Mouse (Mus musculus) granulocyte monocyte progenitor cell, adult 5-6 weeks (primary cell): ENCODE measurements around the gene Atg2b. TPM values are rescaled to one million over a fixed set of nuclear protein-coding genes. Genes with fewer than 3 reads are reported as not detected.
A peak's percentile ranks its signal among the peaks of the same experiment; 100 is the strongest.

Source experiments
- ATAC-seq: replicated peaks from 2 replicates; pipeline ENCODE4 v1.8.0; 2016; ENCODE audit warnings: mild to moderate bottlenecking, moderate TSS enrichment, inconsistent platforms; ENCODE audit not compliant: poor library complexity, severe bottlenecking
- total RNA-seq, 2 experiments: library from RNA; stranded (forward) in 1 of 2; stranded (reverse) in 1 of 2; fragments of 200-712, 200-1000 nt in 1 of 2; fragments of >200 nt in 1 of 2; fragmentation: Nextera tagmentation in 1 of 2; gene quantifications; 2 replicates each; pipeline ENCODE4 v1.2.3; 2014 to 2017

The Atg2b gene
- total RNA-seq, 2 experiments from 2014 or later, result 21.2 to 38.3 TPM

DNA sequence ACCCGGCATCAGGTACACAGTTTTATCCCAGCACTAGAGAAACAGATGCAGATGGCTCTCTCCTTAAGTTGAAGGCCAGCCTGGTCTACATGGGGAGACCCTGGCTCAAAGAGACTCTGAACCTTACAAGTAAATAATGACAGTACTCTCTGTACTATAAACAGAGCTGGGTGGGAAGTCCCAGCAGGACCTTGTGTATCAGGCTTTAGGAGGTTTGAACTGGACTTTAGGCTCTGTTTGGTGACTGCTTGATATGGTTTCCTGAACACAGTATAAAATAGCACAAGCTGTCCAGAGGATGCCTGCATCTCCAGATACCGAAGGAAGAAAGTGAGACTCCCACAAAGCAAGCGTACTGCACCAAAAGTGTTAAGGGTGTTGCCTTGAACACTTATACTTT is 1.8 kb upstream of the Atg2b start:
- no peak for ATAC-seq

DNA sequence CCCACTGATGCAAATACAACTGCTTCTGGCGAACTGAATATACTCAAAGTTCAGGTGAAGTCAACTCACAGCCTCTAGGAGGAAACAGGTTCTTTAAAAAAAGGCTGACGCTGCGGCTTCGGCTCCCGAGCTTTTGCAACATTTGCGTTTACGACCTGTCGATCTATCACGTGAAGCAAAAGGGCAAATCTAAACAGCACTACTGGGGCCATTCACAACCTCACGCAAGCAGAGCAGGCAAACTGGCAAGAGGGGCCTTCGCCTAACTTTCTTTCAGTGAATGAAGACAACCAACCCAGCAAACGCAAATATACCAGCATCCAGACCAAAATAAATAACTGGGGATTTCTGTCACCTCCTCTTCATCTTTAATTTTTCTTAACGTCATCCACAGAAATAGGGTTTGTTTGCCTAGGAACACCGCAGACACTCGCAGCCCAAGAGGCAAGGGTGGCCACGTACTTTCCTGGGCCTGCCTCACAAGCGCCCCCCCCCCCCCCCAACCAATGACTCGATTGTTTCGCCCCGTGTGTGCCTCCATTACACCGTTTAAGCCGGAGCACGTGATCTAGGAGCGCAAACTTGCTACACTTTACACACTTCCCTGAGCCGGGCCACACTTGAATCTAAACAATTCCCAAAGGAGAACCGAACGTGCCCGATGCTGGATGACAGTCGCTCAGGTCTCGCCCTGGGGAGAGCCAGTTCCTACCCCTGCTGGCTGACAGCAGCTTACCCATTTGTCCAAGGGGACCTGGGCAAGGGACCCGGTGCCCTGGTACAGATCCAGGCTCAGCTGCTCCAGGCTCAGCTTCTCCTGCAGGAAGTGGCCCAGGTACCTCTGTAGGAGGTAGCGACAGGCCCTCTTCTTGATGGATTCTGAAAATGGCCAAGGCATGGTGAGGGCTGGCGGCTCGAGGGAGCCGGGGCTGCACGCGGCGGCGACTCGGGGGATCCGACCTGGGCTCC is 794 bp downstream of the Atg2b start, which contains the start of gene Gskip:
Gene Gskip, plus strand, starts transcription at position 897 of the 969 bp plus-strand sequence.
- ATAC-seq, result peak; percentile 45

DNA sequence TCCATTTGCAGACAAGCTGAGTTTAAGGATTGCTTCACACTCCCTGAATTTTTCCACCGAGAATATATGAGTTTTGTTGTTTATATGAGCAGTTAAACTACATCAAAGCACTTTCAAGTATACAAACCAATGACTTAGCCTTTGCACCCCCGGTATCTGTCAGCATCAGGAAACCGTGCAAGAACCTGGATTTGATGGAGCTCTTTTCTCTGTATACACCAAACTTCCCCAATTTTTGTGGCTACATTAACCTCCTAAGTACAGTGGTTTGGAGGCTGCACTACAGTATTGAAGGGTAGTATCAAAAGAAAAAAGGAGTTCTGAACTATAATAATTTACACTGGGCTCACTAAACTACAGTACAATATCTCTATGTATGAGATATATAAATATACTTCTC is 6.2 kb downstream of the Atg2b start:
- peak; percentile 46; the same call in 1 of the 2 replicates for ATAC-seq

DNA sequence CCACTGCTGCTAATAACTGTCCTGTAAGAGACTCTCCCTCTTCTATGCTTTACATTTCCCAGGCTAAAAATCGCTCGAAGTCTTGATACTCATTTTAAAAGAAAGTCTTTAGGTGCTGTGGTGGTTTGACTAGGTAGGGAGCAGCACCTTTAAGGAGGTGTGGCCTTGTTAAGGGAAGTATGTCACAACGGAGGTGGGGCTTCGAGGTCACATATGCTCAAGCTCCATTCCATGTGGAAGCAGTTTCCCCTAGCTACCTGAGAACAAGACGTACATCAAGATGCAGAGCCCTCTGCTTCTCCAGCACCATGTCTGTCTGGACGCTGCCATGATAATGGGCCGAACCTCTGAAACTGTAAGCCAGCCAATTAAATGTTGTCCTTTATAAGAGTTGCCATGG is 6.8 kb downstream of the Atg2b start:
- 0 out of 2 replicates have a peak, but pooled peaks have one; percentile 21 for ATAC-seq

DNA sequence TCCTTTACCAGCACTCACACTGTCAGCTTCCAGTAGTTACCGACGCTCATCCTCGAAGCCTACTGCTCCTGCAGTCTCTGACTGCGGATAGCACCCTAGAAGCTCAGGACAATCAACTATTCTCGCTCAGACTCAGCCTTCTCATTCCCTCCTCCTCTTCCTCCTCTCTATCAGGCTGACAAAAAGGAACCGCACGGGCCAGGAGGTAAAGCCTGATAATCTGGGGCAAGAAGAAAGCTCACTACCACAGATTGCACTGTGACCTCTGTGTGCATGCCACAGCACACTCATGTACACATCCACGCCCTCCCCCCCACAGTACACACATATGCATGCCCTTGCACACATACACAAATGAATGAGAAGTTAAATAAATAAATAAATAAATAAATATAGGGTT is 8.7 kb downstream of the Atg2b start:
- no peak for ATAC-seq

DNA sequence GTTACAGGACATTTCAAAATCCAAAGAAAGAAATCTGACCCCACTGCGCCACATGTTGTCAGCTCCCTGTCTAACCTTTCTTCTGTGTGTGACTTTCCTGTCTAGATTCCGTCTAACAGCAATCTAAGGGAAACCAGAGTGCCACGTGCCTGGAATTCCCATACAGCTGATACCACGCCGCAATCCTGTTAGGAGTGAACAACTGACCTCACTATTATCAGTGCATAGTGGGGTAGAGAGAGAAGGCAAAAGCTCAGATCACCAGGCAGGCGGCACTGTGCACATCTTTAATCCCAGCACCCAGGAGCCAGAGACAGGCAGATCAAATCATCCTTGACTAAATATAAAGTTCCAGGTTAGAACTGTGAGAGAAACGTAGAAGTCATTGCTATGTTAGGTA is 29.2 kb downstream of the Atg2b start:
- ATAC-seq, result no peak

DNA sequence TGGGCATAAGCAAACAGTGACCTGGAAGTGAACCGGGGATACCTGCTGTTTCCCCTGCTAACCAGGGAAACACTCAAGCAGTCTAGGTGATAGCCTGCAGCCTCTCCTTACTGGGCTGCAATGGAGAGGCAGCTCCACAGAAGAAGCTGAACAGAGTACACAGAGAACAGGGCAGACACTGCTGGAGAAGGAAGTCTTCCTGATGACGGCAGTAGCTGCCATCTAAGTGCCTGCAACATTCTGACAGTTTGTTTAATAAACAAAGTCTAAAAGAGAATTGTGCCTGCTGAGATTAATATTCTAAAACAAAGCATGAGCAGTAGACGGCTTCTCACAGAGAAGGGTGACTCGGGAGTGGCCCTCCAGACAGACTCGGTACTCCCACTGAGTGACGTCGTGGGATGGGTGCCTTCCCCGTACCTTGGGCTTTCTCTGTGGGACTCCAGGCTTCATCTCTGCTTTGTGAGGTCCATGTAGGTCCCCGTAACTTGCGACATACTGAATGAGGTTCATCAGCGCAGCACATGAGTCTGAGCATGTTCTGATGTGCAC is 42.2 kb downstream of the Atg2b start:
- no peak for ATAC-seq

DNA sequence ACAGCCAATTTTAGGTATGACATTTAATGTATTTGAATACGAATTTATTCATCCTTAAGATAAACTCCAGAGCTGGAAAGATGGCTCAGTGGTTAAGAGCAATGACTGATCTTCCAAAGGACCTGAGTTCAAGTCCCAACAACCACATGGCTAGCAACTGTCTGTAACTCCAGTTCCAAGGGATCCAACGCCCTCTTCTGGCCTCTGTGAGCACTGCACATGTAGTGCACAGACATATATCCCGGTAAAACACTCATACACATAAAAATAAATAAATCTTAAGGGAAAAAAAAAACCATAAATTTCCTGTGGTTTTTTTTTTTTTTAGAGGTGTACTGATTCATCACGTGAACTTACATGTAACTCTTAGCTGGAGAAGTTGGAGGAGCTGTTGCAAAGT is 47.5 kb downstream of the Atg2b start:
- ATAC-seq, result no peak

DNA sequence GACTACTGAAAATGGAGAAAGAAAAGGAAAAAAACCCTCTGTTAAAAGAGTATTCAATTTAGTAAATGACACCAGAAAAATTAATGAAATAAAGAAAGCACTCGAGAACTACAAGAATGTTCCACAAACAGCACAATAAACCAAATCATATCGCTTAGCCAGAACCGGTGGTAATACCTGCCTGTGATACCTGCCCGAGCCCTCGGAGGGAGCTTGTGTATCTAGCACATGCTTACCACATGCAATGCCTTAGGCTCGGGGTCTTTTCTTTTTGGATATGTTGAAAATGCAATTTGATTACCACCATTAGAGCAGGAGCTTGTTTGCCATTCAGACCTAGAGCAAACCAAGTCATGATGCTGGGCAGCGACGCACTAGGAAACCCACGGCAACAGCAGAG is 48.5 kb downstream of the Atg2b start:
- no peak for ATAC-seq

DNA sequence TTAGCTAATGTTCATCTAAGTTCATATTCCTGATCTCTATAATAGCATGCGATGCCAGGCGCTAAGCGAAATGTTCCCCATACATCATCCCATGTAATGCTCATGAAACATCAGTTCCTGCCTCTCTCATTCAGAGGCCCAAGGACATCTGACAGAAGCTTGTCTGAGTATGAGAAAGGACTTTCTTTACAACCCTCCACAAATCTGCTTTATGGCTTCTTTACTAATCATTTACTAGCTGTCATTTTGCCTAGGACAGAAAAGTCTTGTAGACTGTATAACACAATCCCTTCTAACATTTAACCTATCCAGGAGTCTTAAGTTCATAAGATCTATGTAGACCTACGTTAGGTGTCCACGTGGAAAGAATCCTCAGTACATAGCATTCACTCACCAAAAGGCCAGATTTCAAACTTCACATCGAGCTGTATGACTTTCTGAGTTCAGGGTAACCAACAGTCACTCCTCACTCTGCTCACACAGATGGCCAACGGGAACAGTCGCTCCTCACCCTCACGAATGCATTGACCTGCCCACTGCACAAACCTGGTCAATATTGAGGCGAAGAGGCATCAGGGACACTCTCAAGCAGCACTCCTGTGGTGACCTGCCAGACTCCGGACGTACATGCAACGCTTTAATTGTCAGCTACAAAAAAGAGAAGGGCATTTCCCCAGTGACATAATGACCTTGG is 50.5 kb downstream of the Atg2b start:
- ATAC-seq, result no peak

DNA sequence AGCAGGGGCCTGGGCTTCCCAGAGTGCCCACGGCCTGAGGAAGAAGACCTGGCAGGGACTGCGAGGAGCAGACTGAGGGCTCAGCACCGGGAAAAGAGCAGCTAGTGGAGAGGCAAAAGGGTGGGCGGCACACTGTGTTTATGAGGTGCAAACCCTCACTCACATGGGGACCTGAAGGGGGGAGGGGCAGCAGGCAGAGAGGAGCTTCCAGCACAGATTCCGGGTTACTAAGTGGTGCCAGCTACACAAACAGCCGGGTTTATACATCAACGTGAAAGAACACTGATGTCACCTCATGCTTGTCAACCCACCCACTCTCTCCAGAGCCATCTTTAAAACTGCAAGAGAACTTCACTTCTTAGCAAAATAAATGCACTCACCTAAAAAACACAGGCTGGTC is 59.2 kb downstream of the Atg2b start:
- no peak for ATAC-seq

DNA sequence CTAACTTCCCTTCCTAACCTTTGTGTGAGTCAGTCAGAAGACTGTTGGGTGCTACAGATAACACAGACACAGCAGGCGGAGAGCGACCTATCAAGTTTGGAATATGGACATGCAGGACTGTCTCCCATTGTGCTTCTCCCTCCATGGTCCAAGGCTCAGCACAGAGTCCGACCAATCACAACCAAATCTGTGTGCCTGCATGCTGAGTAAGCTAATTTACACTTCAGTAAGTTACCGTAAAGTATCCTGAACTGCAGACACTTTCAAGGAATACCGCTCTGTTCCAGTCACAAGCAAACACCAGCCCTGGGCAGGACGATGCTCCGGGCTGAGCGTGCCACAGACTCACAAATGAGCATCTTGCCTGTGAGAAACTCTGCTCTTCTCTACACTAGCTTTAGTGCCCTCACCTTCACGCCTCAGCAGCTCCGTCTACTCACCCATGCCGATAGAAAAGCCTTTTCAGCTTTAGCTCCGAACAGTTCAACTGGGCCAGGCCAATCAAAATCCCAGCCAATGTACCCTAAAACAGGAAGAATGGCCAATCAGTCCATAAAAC is 62.0 kb downstream of the Atg2b start:
- no peak for ATAC-seq

DNA sequence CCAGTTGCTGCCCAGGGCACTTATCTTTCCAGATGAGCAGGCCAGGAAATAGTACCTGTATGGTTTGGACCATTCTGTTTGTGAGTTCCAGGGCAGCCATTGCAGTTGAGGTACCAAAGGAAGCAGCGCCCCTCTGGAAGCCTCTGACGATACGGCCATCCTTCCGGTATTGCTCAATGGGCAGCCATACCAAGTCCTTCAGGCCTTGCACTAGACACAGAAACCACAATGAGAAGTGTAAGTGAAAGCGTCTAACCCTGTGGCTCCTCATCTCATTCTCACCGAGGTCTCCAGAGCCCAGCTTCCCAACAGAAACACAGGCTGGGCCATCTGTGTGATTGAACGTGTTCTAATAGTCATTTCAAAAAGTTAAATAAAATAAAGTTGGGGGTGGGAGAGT is 63.0 kb downstream of the Atg2b start:
- ATAC-seq, result peak; percentile 98

DNA sequence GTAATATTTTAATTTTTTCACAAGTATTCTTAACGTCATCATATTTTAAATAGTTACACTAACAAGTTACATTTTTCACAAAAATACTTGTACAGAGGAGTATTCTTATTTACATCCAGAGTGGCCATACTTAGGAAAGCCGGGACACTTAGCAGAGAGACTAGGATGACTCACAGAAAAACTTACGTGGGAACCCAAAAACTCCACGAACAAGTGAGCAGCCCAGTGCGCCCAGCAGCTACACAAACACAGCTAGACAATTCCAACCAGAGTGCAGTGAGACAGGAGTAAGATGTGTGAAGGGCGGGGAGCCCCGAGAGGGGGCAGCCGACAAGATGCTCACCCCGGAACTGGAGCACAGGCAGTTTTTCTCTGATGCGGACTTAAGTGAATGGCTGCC is 71.5 kb downstream of the Atg2b start:
- no peak for ATAC-seq

DNA sequence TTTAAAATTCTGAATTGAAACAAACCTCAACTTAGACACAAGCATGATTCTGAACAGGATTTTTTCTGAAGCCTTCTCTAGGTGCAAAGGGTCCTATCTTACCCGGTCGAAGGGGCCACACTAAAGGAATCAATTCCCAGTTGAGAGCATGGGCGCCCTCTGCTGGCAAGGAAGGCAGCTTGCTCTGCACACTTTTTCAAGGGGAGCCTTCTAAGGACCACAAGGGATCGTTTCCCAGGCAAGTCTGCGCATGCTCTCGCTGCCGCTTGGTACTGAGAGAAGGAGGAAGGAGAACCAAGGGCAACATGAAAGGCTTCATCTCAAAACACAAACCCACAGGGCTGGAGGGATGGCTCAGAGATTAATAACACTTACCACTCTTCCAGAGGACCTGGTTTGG is 73.3 kb downstream of the Atg2b start:
- ATAC-seq, result peak; percentile 71

DNA sequence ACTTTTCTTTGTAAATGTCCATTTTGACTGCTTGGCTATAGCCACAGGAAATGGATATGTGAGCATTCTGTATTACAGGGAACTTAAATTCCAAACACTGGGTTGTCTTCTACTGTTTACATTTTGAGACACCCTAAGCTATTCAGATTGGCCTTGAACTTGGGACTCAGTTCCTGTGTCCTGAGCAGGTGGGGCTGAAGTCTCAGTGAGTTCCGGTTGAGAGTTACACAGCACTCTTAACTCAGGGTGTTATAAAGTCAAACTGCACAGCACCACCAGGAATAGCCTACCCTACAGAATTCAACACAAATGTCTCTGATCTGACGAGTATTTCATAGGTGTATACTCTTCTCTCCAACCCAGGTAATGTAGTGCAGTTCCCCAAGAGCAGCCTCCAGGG is 74.0 kb downstream of the Atg2b start:
- no peak for ATAC-seq

DNA sequence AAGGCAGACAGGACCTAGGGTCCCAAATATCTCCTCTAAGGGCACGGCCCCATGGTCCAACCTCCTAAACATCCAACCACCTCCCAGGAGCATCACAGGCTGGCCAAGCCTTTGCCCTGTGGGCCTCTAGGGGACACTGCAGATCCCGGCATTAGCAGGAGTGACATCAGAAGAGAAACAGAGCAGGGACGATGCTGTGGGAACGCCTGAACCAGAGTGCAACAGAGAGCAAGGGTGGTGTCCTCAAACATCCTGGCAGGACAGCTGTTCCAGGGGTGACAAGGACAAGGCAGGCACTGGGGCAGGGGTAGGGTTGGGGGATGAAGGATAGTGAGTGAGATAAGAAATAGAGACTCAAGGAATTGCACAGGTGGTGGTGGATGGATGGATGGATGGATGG is 78.1 kb downstream of the Atg2b start:
- ATAC-seq, result no peak

DNA sequence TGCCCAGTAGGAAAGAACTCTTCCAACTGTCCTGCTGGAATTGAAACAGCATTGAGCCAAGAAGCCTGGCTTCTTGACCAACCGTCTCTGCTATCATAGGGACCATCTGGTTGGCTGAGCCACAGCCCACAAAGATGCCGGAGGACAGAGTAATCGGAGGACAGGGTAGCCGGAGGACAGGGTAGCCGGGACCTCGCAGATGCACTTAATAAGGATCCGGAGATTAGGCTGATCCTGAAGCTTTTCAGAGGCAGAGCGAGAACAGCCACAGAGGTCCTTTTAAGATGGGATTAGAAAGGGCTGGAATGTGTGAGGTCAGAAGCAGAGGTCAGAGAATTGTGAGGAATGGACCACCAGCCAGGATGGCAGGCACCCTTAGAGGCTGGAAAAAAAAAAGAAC is 79.8 kb downstream of the Atg2b start:
- ATAC-seq, result no peak

DNA sequence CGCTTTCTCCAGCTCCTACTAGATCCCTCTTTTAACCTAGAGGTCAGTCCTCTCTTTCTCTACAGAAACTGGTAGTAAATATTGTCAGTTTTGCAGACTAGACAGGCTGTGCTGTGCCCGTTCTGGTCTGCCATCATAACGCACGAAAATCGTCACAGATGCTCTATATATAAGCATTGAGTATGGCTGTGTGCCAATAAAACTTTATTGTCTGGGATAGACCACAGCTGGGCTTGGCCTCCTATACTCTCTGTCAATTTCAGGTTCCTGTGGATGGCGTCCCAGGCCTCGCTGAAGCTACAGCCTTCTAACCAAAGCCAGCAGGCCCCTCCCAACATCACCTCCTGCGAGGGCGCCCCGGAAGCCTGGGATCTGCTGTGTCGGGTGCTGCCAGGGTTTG is 81.1 kb downstream of the Atg2b start:
- no peak for ATAC-seq

DNA sequence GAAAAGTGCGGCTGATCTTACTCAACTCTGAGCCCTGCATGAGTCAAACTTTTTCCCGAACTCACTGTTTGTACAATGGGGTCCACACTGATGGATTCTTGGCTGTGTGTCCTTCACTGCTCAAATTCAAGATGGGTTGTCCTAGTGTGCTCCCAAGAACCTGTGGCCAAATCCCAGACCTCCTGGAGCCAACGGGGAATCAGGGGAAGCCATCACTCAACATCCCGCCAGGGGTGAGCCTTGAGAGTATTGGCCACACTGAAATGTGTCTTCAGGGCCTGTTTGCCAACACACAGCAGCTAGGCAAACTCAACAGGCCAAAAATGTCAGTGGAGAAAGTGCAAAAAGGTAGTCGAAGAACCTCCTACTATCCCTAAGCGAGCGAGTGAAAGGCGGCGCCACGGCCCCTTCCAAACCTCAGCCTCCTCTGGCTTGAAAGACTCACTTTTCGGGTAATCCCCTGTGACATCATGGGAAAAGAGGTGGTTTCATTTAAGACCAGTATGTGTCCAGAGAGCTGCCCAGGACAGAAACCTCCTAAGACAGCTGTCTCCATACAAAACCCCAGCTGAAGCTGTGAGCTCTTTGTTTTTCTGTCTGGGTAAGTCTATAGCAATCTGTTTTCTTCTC is 82.3 kb downstream of the Atg2b start, which contains the start of gene Bdkrb1:
Gene Bdkrb1, plus strand, starts transcription at position 505 of the 630 bp plus-strand sequence.
- no peak for ATAC-seq
